Mouse (Mus musculus): ENCODE results near the gene Phgdh. TPM values are rescaled to one million over a fixed set of nuclear protein-coding genes. Genes with fewer than 3 reads are reported as not detected.

Gene Phgdh
- polyA plus RNA-seq, 1 experiment from 2014 or later = 119 TPM

DNA sequence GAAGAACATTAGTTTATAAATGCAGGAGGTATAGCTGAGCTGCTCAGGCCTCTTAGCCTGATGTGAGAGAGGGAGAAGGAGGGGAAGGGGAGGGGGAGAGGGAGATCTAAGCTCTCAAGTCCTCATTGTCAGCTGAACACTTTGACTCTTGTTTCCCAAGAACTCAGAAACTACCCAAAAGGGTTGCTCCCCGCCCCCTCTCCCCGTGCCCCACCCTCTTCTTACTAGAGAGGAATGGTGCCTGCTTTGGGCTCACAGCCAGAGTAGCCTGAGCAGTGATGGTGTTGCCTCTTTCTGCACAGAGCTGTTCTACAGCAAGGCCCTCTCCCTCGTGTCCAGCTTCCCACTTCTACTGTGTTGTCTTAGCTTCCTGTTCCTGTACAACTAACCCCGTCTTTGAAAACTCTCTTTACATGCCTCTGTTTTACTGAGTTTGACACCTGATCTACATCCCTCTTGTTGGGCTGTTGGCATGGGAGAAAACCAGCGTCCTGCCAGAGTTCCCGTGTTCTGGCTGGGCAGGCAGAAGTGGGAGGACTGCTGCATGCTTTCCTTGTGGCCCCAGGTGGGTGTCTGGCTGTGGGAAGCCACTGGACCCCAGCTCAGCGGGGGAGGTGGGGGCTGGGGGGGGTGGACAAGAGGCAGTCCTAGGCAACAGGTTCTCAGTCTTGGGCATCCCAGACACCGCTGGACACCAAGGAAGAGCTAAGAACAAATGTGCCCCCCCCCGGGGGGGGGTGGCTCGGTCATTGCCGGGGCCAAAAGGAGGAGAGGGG, 66.0 kb downstream of the Phgdh start:
- H3K4me1 ChIP-seq (ENCODE audit: control insufficient read depth, insufficient read depth, low read length) = no peaks in the 10 kb centered on the region
- no peaks in the 10 kb centered on the region for H3K9me3 ChIP-seq (replicated peaks; ENCODE audit: control insufficient read depth, low read length)
- H3K27ac ChIP-seq (ENCODE audit: low read depth, low read length) = no peak overlapping the region
- no peak for ATAC-seq (replicated peaks; ENCODE audit: insufficient number of reproducible peaks, low FRiP score, low TSS enrichment)
- no peak overlapping the region for H3K4me2 ChIP-seq
- H3K9ac ChIP-seq (ENCODE audit: low read depth, low read length) = no peak overlapping the region
- H3K27me3 ChIP-seq (ENCODE audit: control insufficient read depth, insufficient read depth, low read length) = no peaks in the 10 kb centered on the region
- WGBS (ENCODE audit: insufficient replicate concordance) = 52% methylated on average over 11 of the region's 11 CpGs
- no peaks in the 10 kb centered on the region for H3K36me3 ChIP-seq (ENCODE audit: control insufficient read depth, insufficient read depth, low read length)
- no peak overlapping the region for H3K4me3 ChIP-seq (ENCODE audit: low read depth, low read length)

DNA sequence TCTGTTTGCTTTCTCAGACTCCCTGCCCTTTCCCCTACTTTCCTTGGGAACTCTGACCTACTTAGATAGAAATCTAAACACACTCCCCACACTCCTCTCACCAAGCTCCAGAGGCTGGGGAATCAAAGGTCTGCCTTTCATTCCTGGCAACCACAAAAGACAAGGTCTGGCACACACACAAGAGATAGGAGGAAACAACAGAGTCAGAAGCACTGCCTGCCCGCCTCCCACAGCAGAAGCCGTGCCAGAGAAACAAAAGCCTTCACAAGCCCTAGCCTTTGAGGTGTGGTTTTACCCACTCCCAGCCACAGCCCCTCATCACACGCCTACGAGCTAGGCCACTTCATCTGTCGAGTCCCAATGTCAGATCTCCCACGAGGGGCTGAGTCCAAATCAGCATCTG, 72.5 kb downstream of the Phgdh start:
- no peak for ATAC-seq (replicated peaks; ENCODE audit: insufficient number of reproducible peaks, low FRiP score, low TSS enrichment)
- no peaks in the 10 kb centered on the region for H3K9me3 ChIP-seq (replicated peaks; ENCODE audit: control insufficient read depth, low read length)
- no peaks in the 10 kb centered on the region for H3K36me3 ChIP-seq (ENCODE audit: control insufficient read depth, insufficient read depth, low read length)
- peaks cover 6% of the 10 kb centered on the region; the same call in 1 of the 2 replicates for H3K4me1 ChIP-seq (ENCODE audit: control insufficient read depth, insufficient read depth, low read length)
- H3K4me3 ChIP-seq (ENCODE audit: low read depth, low read length) = no peak overlapping the region
- 27% methylated on average over 6 of the region's 6 CpGs for WGBS (ENCODE audit: insufficient replicate concordance)
- H3K27me3 ChIP-seq (ENCODE audit: control insufficient read depth, insufficient read depth, low read length) = no peaks in the 10 kb centered on the region
- H3K27ac ChIP-seq (ENCODE audit: low read depth, low read length) = no peak overlapping the region
- no peak overlapping the region for H3K4me2 ChIP-seq
- no peak overlapping the region for H3K9ac ChIP-seq (ENCODE audit: low read depth, low read length)

Other genes starting within 250 kb of the Phgdh start
- 0.06 TPM in 1 of 2 replicates, not detected in the other for gene Adam30, start 179.4 kb downstream of the Phgdh start, polyA plus RNA-seq (2014; fragmentation: Nextera tagmentation; extraction: Ambion mirVana)
- not detected in 2 replicates for gene Reg4, start 117.8 kb downstream of the Phgdh start, polyA plus RNA-seq (2014; fragmentation: Nextera tagmentation; extraction: Ambion mirVana)
- gene Hmgcs2, start 59.6 kb downstream of the Phgdh start, polyA plus RNA-seq (2014; fragmentation: Nextera tagmentation; extraction: Ambion mirVana) = 6.5 and 8.1 TPM in 2 replicates
- 8.2 and 12.1 TPM in 2 replicates for gene Zfp697, start 42.5 kb upstream of the Phgdh start, polyA plus RNA-seq (2014; fragmentation: Nextera tagmentation; extraction: Ambion mirVana)
- gene Gm4450, start 117.1 kb upstream of the Phgdh start, polyA plus RNA-seq (2014; fragmentation: Nextera tagmentation; extraction: Ambion mirVana) = not detected in 2 replicates
- gene Hsd3b4, start 170.5 kb upstream of the Phgdh start, polyA plus RNA-seq (2014; fragmentation: Nextera tagmentation; extraction: Ambion mirVana) = not detected in 2 replicates
- not detected in 2 replicates for gene Gm10681, start 248.8 kb upstream of the Phgdh start, polyA plus RNA-seq (2014; fragmentation: Nextera tagmentation; extraction: Ambion mirVana)

All from heart, embryonic 11.5 days (tissue).